Mouse (Mus musculus) liver, embryonic 14.5 days (tissue): ENCODE measurements at regions not wholly inside any gene's neighbourhood (a gene's known extent, or its start where the extent isn't known, plus 50 kb on each side); places are given as distances from the start of the nearest gene placed in this dataset.

Experiments
- CTCF ChIP-seq: IDR thresholded peaks from 2 replicates; pipeline ENCODE4 v1.5.1; 2016; ENCODE audit warnings: antibody characterized with exemption, low read depth, control low read depth
- EP300 ChIP-seq: IDR thresholded peaks from 2 replicates; pipeline ENCODE4 v1.6.1; 2016; ENCODE audit warnings: antibody characterized with exemption, low read depth

DNA sequence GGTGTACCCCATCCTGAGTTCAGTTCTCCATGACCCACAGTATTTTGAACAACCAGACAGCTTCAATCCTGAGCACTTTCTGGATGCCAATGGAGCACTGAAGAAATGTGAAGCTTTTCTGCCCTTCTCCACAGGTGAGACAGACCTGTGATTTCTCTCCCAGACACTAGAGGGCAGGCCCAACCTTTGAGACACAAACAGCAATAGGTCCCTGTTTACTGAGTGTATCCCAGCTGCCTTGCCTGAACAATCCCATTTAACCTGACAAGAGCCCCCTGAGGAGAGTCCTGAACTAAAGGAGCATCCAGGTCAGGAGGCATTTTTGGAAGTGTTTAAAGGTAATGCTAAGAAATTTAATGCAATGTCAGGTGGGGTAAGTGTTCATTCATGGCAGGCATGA is 73.0 kb upstream of the Cyp2b13 start:
- TF ChIP-seq CTCF (peak; percentile 46), EP300 (no peak)
